Comparison of ENCODE assay signal across 14 mouse cellular contexts in the genomic region with DNA sequence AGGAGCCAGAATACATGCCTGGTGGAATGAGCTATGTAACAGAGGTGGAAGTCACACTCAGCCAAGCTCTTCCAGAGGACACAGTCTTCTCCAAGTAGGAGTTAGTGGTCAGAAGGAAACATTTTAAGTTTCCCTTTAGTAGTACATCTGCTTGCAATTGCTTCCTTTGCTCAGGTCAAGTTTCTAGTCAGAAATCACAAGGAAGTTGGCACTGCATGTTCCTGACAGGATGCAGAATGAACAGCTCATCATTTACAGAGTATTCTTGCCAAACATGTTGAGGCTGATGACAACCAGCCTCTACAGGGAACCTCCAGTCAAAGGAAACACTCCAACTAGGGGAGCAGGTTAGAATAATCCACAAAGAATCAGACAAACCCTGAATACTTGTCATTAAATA.
"Had no signal": no experiment of that assay in that cellular context is flagged by ENCODE, and none has a peak within 500 bp of the region (broad histone marks: within the 10 kb centered on the region; RNA-seq: fewer than 3 reads in every experiment).

No protein-coding gene starts in this region.

- DNase-seq: gastrocnemius, adult 2 months; gastrocnemius, postnatal 10 days; gastrocnemius, postnatal 25 days; heart, postnatal 14 days; heart, postnatal 36 days; kidney, adult 11 months; kidney, adult 2 months; kidney, adult 9 months; kidney, postnatal 14 days; kidney, postnatal 4 days; liver; liver, embryonic 13.5 days had no signal

- ATAC-seq: hindbrain, postnatal 0 days; intestine, embryonic 16.5 days had no signal
